Mouse (Mus musculus) heart, adult 9 months (tissue): Measurements from ENCODE around the gene Higd1c.
"Not testable (repeated sequence)": the region's sequence is repeated elsewhere in the genome, so short reads cannot be mapped to it uniquely, and the experiment has no call there.

ENCODE experiments used
- DNase-seq, 2 experiments: peaks; one replicate each; pipeline ENCODE4 v3.0.0; 2022; ENCODE audit warnings: low spot score in 2 of 2

The Higd1c gene

DNA sequence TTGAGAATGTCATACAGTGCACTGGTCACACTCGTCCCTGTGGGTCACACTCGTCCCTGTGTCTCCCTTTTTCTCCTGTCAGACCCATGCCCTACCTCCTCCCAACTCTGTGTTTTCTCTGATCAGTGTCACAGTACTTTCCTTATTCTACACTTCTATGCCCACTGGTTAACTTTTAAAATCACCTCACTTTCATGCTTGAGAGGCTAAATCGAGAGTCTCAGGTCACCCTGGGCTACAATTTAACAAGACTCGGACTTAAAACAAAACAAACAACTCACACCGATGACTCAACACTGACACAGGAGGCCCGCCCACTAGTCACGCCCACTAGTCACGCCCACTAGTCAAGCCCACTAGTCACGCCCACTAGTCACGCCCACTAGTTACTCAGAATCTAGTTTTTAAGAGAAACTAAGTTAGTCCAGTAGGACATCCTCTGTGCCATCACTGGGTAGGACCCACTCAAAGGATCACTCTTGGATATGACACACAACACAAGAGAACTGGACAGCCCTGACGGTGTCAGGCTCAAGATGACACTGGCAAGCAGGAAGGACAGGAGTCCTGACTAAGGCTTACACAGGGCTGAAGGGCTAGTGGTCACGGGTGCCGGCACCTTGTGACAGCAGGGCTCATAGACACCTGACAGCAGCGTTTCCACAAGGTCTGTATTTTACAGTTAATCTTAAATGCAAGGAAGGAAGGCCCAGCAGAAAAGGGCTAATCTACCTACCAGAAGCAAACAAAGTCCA is 46.8 kb downstream of the Higd1c start:
- no peak for DNase-seq

DNA sequence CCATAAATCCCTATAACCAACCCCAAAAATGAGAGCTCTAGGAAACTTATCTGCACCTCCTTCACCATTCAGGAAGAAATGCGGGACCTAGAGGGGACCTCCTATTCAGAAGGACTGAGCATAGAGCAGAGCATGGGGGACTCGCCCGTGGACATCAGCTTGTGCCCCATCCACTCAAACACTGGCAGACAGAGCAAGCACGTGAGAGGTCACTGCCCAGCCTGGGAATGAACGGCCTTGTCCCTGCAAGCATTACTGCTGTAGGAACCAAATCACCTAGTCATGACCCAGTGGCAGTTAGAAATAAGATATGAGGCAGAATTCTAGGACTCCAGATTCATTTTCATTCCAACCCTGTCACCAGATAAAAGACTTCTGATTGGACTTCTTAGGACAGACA is 47.4 kb downstream of the Higd1c start:
- no peak for DNase-seq

DNA sequence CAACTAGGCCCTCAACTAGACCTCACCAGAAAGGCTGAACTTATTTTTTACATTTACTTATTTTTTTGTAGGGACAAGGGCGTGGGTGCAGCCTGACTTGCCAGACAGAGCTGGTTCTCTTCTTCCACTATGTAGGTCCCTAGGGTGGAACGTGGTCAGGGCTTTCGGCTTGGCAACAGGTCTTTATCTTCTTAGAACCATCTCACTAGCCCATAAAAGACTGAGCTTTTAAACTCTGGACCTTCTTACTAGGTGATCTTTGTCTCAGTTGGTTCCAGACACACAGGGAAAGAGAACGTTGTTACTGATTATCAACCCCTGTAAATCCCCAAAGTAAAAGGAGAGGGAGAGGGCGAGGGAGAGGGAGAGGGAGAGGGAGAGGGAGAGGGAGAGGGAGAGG is 49.0 kb downstream of the Higd1c start:
- DNase-seq = no peak

DNA sequence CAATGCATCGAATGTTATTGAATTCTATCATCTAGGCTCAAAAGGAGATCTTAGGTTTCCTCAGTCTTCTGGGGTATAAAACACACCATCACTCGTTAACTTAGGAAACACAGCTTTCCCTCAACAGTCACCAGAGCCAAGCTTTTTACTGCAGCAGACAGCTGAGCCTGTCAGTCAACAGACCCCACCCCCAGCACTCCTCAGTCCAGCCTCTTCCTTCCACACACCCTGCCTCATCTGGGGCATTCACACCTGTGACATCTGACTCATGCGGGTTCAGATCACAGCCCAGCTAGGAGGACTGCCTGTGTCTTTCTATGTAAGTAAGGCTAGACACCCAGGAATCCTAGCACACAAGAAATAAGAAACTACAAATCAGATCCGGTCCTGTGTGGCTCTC is 49.7 kb downstream of the Higd1c start:
- DNase-seq = no peak

DNA sequence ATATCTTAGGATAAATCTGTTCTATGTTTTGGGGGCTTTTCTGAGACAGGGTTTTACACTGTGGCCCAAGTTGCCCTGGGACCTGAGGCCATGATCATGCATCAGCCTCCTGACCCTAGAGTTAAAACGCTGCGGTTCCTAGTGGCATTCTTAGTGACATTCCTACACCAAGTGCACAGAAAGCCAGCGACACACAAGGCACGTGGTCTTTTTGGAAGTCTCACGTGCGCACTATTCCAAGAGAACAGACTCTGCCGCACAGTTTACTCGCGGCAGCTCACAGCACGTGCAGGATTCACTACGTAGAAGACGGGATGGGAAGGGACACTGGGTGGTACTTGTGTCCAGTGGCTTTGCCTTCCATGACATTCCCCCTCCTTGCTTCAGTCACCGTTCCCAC is 50.6 kb downstream of the Higd1c start:
- no peak for DNase-seq

DNA sequence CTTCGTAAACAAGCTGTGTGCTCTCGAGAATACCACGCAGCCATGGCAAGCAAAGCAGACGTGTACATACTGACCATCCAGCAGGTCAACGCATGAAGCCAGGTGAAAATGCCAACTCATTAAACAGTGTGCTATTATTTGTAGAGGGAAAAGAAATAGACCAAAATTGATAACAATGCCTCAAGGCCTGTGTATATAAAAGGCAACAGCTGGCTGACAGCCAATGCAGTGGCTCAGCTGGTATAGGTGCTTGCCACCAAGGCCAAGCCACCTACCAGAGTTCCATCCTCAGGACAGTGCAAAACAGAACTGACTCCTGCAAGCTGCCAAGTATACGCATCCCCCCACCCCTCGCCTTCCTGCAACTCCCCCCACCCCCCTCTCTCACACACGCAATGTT is 51.3 kb downstream of the Higd1c start:
- DNase-seq = no peak

DNA sequence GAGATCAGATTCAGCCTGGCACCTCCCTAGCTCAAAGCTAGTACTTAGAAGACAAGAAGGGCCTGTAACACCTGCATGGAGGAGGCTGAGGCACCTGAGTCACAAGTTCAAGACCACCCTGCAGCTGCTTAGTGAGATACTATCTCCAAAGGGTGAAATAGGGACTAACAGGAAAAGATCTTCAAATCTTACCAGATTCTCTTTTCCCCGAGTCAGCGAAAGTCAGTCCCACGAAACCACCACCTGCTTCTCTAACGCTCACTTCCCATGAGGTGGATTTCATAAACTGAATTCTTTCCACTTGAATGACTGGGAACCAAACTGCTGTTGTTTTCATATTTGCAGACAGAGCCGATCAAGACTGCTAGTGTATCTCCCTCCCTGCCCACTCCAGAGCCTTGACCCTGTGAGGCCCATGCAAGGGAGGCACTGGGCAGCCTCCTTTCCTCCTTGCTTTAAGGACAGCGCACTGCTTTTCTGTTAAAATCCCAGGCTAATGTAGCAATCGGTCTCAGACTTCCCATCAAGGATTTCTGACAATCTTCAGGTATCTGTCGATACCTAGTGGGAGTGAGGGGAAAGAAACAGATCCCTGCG is 53.6 kb downstream of the Higd1c start:
- DNase-seq = no peak

DNA sequence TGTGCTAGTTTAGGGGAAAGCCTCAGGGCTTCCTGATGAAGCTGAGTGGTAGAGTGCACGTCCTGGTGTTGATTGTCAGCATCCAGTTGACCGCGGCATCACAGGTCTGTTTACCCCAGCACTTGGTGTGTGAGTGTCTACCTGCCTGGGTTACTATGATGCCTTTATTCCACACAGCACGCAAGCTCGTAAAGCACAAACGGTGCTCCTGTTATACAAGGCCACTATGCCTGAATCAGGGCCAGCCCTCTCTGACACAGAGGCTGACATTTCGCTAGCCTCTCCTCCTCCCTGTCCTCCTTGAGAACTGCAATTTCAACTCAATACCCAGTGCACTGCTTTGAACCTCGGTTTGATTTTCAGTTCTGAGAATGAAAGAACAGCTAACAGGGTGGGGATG is 55.0 kb downstream of the Higd1c start:
- DNase-seq = no peak

DNA sequence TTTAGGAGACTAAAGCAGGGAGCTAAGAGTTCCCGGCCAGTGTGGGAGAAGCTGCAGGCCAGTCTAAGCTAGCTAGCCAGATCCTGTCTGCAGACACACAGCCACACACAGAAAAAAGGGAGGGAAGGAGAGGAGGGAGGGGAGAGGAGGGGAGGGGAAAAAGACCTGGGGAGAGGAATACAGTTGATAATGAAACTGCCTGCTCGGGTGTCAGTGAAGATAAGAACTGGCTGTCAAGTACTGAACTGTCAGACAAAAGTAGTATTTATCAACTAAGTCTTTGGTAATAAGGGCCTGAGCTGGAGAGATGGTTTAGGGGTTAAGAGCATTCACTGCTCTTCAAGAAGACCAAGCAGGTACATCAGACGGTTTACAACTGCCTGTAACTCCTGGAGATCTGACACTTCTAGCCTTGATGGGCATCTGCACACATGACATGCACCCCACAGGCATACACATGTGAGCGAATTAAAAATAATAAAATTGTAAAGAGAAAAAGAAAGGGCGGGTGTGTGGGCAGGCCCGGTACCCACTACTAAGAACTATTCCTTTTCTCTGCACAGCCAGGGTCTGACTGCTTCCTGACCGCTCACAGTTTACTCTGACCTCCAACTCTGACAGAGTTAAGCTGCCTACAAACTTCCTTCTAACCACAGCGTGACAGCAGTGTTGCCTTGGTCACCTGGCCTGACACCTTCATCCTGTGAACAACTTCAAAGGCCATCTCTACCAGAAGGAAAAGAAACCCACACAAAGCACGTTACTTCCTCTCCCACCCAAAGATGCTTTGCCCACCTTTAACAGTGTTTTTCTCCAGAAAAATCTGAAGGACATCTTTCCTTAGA is 55.8 kb downstream of the Higd1c start:
- DNase-seq = no peak

DNA sequence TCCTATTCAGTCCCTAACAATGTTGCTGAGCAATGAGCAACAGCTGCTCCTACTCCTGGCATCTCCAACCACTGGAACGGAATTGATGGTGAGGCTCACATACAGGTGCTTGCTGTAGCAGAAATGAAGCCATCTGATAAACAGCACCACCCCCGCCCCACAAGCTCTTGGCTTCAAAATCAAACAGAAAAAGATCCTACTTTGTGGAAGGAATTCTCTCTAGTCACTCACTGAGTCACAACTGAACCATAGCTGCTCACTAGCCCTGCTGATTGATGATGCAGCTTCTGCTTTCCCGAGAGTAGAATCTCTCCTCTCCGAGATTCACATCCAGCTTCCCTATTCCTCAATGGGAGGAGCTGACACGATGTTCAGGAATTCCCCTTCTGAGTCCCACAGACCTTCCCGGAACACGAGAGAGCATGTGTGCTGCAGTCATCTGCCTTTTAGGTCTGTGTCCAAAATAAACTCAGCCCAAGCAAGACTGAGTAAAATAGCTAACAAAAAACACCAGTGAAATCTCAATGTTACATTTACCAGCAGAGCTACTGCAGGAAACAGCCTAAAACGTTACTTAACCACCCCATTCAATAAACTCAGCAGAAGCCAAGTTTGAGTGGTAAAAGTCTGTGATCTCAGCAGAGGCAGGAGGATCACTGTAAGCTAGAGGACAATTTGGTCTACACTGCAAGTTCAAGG is 56.9 kb downstream of the Higd1c start:
- peak; percentile 39 to 47 for DNase-seq

DNA sequence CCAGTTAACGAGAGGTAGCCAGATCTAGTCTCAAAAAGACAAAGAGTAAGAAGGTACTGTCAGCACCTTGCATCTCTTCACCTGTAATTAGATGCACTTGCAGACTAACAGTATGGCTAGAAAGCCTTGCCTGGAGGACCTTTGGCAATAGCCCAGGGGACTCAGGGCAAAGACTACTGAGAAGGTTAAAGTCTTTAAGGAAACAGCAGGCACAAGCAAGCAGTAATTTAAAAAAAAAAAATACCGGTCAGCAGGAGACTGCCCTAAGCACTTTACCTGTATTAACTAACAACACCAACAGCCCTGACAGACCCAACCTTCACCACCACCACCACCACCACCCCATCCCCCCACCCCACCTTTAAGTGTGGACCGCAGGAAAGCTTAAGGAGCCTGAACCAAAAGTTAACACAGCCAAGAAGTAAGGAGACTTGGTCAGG is 57.4 kb downstream of the Higd1c start, which contains the start of gene Gm5475:
TSS of gene Gm5475 (plus strand) at position 390 of the 440 bp plus-strand sequence.
- not testable (repeated sequence) for DNase-seq

DNA sequence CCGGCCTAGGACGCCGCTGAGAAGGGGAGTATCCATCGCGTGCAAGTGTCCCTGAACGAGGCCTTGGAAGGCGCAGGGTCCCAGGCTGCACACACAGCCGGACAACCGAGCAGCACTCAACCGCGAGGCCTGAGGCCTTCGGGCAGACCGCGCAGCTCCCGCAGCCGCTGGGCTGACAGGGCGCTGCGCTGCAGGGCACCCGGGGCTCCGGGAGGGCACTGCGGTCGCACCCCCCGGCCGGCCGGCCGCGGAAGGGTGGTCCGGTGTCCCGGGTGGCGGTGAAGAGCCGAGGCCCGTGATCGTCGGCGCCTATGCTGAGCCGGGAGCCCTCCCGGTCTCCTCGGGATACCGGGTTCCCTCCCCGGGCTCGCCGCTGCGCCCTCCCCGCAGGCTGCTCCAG is 58.1 kb downstream of the Higd1c start:
- DNase-seq = no peak

DNA sequence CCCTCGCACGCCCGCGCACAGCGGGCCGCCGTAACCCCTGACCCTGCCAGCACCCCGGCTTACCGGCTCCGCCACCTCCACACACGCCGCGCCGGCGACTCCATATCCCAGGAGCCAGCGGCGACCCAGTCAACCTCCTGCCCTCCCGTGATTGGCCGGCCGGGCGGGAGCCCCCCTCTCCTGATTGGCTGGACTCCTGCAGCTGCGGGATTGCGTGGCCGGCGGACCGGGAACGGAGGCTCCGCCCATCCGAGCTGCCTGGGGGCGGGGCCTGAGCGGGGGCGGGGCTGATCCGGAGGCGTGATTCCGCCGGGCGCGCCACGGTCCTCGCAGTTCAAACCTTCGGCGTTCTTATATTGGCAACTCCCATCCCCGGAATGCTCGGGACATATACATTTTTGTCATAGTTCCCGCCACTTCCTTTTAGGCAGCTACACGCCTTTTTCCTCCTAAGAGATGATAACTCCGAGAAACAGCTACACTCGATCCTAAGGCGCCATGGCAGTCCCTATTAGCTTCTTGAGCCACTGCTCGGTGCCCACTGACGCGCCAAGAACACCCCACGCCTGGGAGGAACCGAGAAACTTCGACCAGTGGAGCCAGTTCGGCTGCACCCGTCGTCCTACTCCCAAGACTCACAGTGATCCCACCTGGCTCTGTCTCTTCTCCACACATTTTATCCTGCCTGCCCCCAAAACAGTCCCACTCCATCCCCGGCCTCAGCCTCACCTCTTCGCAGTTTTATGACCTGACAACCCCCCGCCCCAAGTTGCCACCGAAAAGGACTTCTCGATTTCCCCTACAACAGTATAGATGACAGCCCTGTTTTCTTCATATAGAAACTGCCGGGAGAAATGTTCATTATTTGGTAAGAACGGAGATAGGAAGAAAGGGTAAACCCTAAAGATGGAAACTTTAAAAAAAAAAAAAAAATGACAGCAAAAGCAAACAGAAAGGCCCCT is 58.8 kb downstream of the Higd1c start:
- peak; percentile 95 to 96 for DNase-seq

DNA sequence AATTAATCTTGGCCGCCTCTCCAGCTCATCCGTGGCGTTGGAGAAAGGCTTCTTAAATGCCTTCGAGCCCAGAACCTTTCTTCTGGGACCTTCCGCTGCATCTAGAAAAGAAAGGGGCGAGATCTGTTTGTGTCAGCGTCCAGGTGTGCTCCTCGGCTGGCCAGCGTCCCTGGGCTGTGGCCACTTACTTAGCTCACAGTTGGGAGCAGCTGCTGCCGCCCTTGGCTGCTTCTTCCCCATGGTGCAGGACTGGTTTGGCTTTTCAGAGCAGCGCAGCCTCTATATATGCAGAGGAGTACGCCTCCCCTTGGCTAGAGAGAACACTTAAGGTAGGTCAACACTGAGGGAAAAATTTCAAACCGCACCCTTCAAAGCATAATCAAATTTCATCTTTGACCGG is 59.6 kb downstream of the Higd1c start:
- no peak for DNase-seq

DNA sequence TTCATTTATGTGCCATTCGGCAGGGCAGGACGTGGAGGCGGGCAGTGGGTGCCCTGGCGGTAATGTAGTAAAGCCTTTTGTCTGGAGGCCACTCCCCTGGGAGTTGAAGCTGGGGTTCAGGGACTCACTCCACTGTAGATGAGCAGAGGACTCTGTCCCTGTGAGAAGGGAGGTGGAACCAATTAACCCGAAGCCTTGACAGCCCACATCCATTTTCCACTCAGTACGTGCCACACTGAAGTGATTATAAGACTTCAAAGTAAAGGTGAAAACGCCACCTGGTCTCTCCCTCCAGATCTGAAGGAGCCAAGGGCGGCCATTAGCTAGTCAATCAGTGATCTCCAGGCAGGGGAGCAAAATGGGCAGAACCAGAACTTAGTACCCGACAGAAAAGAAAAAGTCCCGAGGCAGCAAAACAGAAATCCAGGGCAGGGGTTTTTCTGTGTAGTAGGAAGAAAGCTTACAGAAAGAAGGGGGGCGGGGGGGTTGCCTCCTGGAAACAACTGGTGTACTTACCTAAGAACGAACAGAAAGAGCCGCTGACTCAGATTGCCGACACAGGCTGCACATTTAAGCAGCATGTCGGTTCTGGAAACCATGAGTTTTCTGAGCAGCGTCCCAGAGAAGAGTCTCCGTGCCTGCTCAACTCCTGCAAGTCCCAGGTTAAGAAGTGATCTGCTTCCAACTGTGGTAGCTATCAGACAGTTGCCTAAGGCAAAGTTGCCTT is 60.2 kb downstream of the Higd1c start, which contains the start of gene Slc11a2:
TSS of gene Slc11a2 (minus strand) at position 677 of the 727 bp plus-strand sequence.
- no peak for DNase-seq

DNA sequence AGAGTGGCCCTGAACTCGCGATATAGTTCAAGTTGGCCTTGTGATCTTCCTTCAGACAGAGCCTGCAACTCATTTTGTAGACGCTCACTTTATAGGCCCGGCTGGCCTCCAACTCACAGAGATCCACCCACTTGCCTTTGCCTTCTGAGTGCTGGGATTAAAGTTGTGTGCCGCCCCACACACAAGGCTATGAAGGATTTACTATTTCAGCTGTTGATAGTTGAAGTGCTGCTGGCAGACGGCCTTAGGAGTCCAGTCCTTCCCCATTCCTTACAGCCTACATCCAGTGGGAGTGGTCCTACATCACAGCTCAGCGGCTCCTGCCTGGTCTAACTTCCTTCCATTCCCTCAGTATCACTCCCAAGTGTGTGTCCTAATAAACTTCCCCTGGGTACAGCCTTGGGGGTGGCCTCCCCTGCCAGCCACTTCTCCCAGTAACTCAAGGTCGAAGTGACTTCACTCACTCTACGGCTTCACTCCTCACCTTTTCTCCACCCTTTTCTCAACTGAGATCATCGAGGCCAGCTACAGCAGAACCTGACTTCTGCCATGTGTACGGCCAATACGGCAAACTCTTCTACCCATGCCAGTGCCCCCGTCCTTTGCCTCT is 64.1 kb downstream of the Higd1c start:
- DNase-seq = no peak

DNA sequence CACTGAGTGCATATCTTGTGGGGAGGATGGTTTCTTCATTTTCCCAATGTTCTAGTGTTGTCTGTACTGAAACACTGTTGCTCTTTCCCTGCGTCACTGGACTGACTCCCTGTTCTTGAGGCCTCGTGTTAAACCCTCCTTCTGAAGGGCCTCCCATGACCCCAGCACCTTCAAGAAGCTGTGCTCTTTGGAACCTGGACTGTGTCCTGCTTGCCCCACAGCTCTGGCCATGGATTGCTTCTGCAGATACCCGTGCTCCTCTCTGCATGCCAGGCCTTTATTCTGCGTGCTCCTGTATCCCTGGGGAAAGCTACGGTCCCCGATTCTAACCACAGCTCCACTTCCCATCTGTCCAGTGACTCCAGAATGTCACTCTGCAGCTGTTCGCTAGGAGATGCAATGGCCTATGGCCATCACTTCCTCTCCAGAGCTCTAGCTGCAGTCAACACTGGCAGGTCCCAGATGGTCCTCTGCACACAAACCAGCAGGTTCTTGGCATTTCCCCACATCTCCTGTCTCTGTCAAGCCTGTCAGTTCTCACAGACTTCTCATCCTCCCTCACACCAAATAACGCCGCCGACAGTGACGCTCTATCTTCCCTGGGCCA is 65.7 kb downstream of the Higd1c start:
- DNase-seq = no peak

DNA sequence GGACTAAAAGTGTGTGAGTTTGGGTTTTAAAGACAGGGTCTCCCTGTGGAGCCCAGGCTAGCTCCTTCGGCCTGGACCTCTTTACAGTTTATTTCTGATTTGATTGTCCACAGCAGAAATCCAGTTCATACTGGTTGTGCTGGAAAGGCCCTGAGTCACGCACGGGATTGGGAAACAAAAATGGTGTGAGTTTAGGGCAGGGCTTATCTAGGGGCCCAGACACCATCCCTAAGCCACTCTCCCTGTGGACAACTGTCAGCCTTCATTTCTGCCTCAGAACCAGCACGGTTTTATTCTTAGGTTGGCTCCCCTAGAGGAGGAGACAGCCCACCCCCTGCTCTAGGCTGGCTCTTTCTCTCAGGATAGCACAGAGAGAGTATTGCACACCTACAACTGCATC is 68.9 kb downstream of the Higd1c start:
- no peak for DNase-seq
